Mouse (Mus musculus): ENCODE measurements around the gene Tnfsf8. TPM values are rescaled to one million over a fixed set of nuclear protein-coding genes. Genes with fewer than 3 reads are reported as not detected.

The Tnfsf8 gene
- polyA plus RNA-seq (2015; fragmentation: Illumina TruSeq; extraction: RNeasy Lipid Tissue Mini Kit (QIAGEN cat#74804); ENCODE audit: low read depth, low replicate concordance), result not detected

GRCm38 (mm10) chr4:63860688-63861540 is at the start of gene Tnfsf8:
Gene Tnfsf8 (minus strand): TSS chr4:63861347.

Other genes starting within 250 kb of the Tnfsf8 start
- gene Tex48, start 238.9 kb downstream of the Tnfsf8 start, polyA plus RNA-seq (2015; fragmentation: Illumina TruSeq; extraction: RNeasy Lipid Tissue Mini Kit (QIAGEN cat#74804); ENCODE audit: low read depth, low replicate concordance), result not detected
- gene Gm11214, start 198.0 kb downstream of the Tnfsf8 start, polyA plus RNA-seq (2015; fragmentation: Illumina TruSeq; extraction: RNeasy Lipid Tissue Mini Kit (QIAGEN cat#74804); ENCODE audit: low read depth, low replicate concordance), result not detected
- gene Tnfsf15, start 116.2 kb downstream of the Tnfsf8 start, polyA plus RNA-seq (2015; fragmentation: Illumina TruSeq; extraction: RNeasy Lipid Tissue Mini Kit (QIAGEN cat#74804); ENCODE audit: low read depth, low replicate concordance), result not detected
- gene Tnc, start 185.7 kb upstream of the Tnfsf8 start, polyA plus RNA-seq (2015; fragmentation: Illumina TruSeq; extraction: RNeasy Lipid Tissue Mini Kit (QIAGEN cat#74804); ENCODE audit: low read depth, low replicate concordance), result 1.8 TPM